Mouse (Mus musculus) midbrain, postnatal 0 days (tissue): ENCODE results near the gene Slc24a3. TPM values are rescaled to one million over a fixed set of nuclear protein-coding genes. Genes with fewer than 3 reads are reported as not detected.

Source experiments
- ATAC-seq: fragments of 200-750 bp; cut with Nextera tagmentation; 2 replicates; pipeline ENCODE4 v1.8.0; 2017; ENCODE audit warnings: moderate number of reproducible peaks, mild to moderate bottlenecking, moderate TSS enrichment, moderate library complexity; ENCODE audit not compliant: low FRiP score
- DNase-seq: peaks from one replicate; pipeline ENCODE4 v3.0.0-alpha.2; 2015; ENCODE audit warnings: low spot score
- H3K27ac ChIP-seq: fragments of 300-500 bp; sonication (generic); 2 replicates; pipeline ENCODE4 v1.5.1; 2014; ENCODE audit warnings: low read depth, mild to moderate bottlenecking, low read length, mixed read lengths
- H3K27me3 ChIP-seq: fragments of 300-500 bp; sonication (generic); 2 replicates; pipeline ENCODE4 v1.6.1; 2014; ENCODE audit warnings: low read length, control low read depth, mixed read lengths; ENCODE audit not compliant: insufficient read depth
- H3K36me3 ChIP-seq: fragments of 300-500 bp; sonication (generic); 2 replicates; pipeline ENCODE4 v1.6.1; 2014; ENCODE audit warnings: low read length, control low read depth, mixed read lengths; ENCODE audit not compliant: insufficient read depth
- H3K4me1 ChIP-seq: fragments of 300-500 bp; sonication (generic); 2 replicates; pipeline ENCODE4 v1.6.1; 2014; ENCODE audit warnings: mild to moderate bottlenecking, control low read depth, antibody characterized with exemption, low read length, mixed read lengths; ENCODE audit not compliant: insufficient read depth
- H3K4me2 ChIP-seq: fragments of 300-500 bp; sonication (generic); 2 replicates; pipeline ENCODE4 v1.6.1; 2014; ENCODE audit warnings: low read depth, mild to moderate bottlenecking, low read length, mixed read lengths; ENCODE audit not compliant: poor library complexity, severe bottlenecking
- H3K4me3 ChIP-seq: fragments of 300-500 bp; sonication (generic); 2 replicates; pipeline ENCODE4 v1.5.1; 2014; ENCODE audit warnings: low read depth, mild to moderate bottlenecking, low read length, moderate library complexity
- H3K9ac ChIP-seq: fragments of 300-500 bp; sonication (generic); replicated peaks from 2 replicates; pipeline ENCODE4 v1.6.1; 2014; ENCODE audit warnings: mild to moderate bottlenecking, low read length, moderate library complexity, mixed read lengths; ENCODE audit not compliant: poor library complexity, severe bottlenecking
- H3K9me3 ChIP-seq: fragments of 300-500 bp; sonication (generic); 2 replicates; pipeline ENCODE4 v1.6.1; 2016; ENCODE audit warnings: low read length, control low read depth
- CTCF ChIP-seq: IDR thresholded peaks from 2 replicates; pipeline ENCODE4 v1.5.1; 2016; ENCODE audit warnings: antibody characterized with exemption, mild to moderate bottlenecking
- WGBS: fragments of 180-500 bp; shearing (Covaris S2); extraction: QIAGEN DNeasy Blood & Tissue Kit; methylation state at CpG from one replicate; pipeline ENCODE4 v1.1.7; 2014; 5-methylcytosine and 5-hydroxymethylcytosine counted together
- polyA plus RNA-seq: library from polyadenylated mRNA; unstranded; fragments of >200 nt; fragmentation: Nextera tagmentation; extraction: Ambion mirVana; gene quantifications from 2 replicates; pipeline ENCODE4 v1.2.1, GENCODE M21; 2015
- total RNA-seq: library from RNA; depleted of rRNA; stranded (reverse); fragments of >200 nt; gene quantifications from 2 replicates; pipeline ENCODE4 v1.2.3, GENCODE M21; 2014

Gene Slc24a3
- total and polyA plus RNA-seq, 2 experiments from 2014 or later: 34.5 to 65.7 TPM

GRCm38 (mm10) chr2:145522017-145522416 is 354.5 kb downstream of the Slc24a3 start:
- no peak for ATAC-seq
- no peak for TF ChIP-seq CTCF
- H3K36me3 ChIP-seq: no peaks in the 10 kb centered on the region
- H3K27me3 ChIP-seq: no peaks in the 10 kb centered on the region
- no peak overlapping the region for H3K9ac ChIP-seq
- H3K4me1 ChIP-seq: no peaks in the 10 kb centered on the region
- peak; percentile 79 for DNase-seq
- H3K9me3 ChIP-seq: no peaks in the 10 kb centered on the region
- no peak overlapping the region for H3K4me3 ChIP-seq
- H3K4me2 ChIP-seq: no peak overlapping the region
- H3K27ac ChIP-seq: no peak overlapping the region
- 38% methylated on average over 3 of the region's 3 CpGs for WGBS

- WGBS: 81% methylated on average over 4 of the region's 4 CpGs
- Histone ChIP-seq H3K36me3 (no peaks in the 10 kb centered on the region), H3K27ac (no peak overlapping the region), H3K9ac (no peak overlapping the region), H3K4me1 (no peaks in the 10 kb centered on the region), H3K4me2 (no peak overlapping the region), H3K27me3 (no peaks in the 10 kb centered on the region), H3K9me3 (no peaks in the 10 kb centered on the region), H3K4me3 (no peak overlapping the region)
- no peak for ATAC-seq
- DNase-seq: no peak
- TF ChIP-seq CTCF: no peak
These were observed 355.8 kb downstream of the Slc24a3 start for GRCm38 (mm10) chr2:145523381-145523780.

DNA sequence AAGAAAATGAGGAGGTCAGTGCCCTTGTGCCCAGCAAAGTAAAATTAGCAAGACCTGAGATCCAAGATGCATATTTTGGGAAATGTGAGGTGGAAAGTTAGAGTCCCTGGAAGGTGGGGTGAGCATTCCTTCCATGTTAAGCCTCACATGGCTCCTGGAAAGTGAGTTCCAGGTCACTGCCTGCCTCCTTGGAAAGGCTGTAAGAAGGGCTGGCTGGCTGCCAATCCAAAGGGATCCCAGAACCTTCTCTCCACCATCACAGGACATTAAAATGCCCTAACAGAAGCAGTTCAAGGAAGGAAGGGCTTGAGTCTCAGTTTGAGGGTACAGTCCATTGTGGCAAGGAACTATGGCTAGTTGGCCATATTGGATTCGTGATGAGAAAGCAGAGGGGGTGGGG is 359.6 kb downstream of the Slc24a3 start:
- no peak for ATAC-seq
- Histone ChIP-seq H3K9ac (no peak overlapping the region), H3K4me2 (no peak overlapping the region), H3K27me3 (no peaks in the 10 kb centered on the region), H3K4me1 (no peaks in the 10 kb centered on the region), H3K9me3 (no peaks in the 10 kb centered on the region), H3K27ac (no peak overlapping the region), H3K36me3 (no peaks in the 10 kb centered on the region), H3K4me3 (no peak overlapping the region)
- no peak for TF ChIP-seq CTCF
- WGBS: 78% methylated on average over 1 of the region's 1 CpGs
- no peak for DNase-seq

- ATAC-seq: 0 out of 2 replicates have a peak, but pooled peaks have one; percentile 48
- no peak overlapping the region for H3K4me2 ChIP-seq
These were observed 363.4 kb downstream of the Slc24a3 start for GRCm38 (mm10) chr2:145530941-145531353.

DNA sequence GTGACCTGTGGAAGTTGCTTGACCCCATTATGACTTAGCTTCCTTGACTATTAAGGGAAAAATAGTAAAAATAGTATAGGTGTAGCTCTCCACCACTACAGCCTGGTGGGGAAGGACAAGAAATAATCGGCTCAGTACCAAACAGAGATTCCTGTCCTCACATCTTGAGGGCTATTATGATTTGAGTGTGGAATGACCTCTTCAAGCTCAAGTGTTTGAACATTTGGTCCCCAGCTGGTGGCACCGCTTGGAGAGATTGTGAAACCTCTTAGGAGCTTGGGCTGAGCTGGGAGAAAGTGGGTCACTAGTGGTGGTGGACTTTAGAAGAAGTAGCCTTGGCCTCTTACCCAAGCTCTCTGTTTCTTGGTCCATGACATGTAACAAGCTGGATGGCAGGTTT is 365.5 kb downstream of the Slc24a3 start:
- WGBS: 93% methylated on average over 2 of the region's 2 CpGs
- no peaks in the 10 kb centered on the region for H3K27me3 ChIP-seq
- H3K36me3 ChIP-seq: no peaks in the 10 kb centered on the region
- DNase-seq (no peak), ATAC-seq (no peak)
- no peak overlapping the region for H3K27ac ChIP-seq
- no peak overlapping the region for H3K4me3 ChIP-seq
- no peak overlapping the region for H3K9ac ChIP-seq
- H3K4me2 ChIP-seq: no peak overlapping the region
- no peaks in the 10 kb centered on the region for H3K4me1 ChIP-seq
- no peaks in the 10 kb centered on the region for H3K9me3 ChIP-seq
- no peak for TF ChIP-seq CTCF

More at GRCm38 (mm10) chr2:145530941-145531353, 363.4 kb downstream of the Slc24a3 start:
- Histone ChIP-seq H3K27me3 (no peaks in the 10 kb centered on the region), H3K9me3 (no peaks in the 10 kb centered on the region), H3K4me3 (no peak overlapping the region), H3K4me1 (no peaks in the 10 kb centered on the region), H3K9ac (no peak overlapping the region), H3K27ac (no peak overlapping the region), H3K36me3 (no peaks in the 10 kb centered on the region)
- WGBS: 80% methylated on average over 4 of the region's 4 CpGs
- peak; percentile 53 for DNase-seq
- TF ChIP-seq CTCF: no peak

GRCm38 (mm10) chr2:145535307-145535706 is 367.8 kb downstream of the Slc24a3 start:
- Histone ChIP-seq H3K36me3 (no peaks in the 10 kb centered on the region), H3K9me3 (no peaks in the 10 kb centered on the region), H3K27me3 (no peaks in the 10 kb centered on the region), H3K9ac (no peak overlapping the region), H3K4me2 (no peak overlapping the region), H3K4me1 (no peaks in the 10 kb centered on the region), H3K27ac (no peak overlapping the region), H3K4me3 (no peak overlapping the region)
- no peak for ATAC-seq
- DNase-seq: no peak
- 80% methylated on average over 4 of the region's 4 CpGs for WGBS
- TF ChIP-seq CTCF: no peak
